Mouse (Mus musculus) spleen, adult 2 months (tissue): ENCODE results near the gene Nlrp6. TPM values are rescaled to one million over a fixed set of nuclear protein-coding genes. Genes with fewer than 3 reads are reported as not detected.
A peak's percentile ranks its signal among the peaks of the same experiment; 100 is the strongest.

Experiments used
- DNase-seq, 2 experiments: peaks; one replicate each; pipeline versions ENCODE4 v3.0.0 to v3.0.0-alpha.2; 2012 to 2021; ENCODE audit warnings: low spot score in 2 of 2, low read depth in 1 of 2
- H3K27ac ChIP-seq: fragments of 200-500 bp; 2 replicates; pipeline ENCODE4 v1.5.1; 2012; ENCODE audit warnings: low read length, inconsistent platforms; ENCODE audit not compliant: insufficient read depth
- H3K27me3 ChIP-seq: fragments of 200-500 bp; 2 replicates; pipeline ENCODE4 v1.6.1; 2012; ENCODE audit warnings: mild to moderate bottlenecking, moderate library complexity, low read length, inconsistent platforms; ENCODE audit not compliant: control insufficient read depth, insufficient read depth
- H3K36me3 ChIP-seq: fragments of 200-500 bp; 2 replicates; pipeline ENCODE4 v1.6.1; 2012; ENCODE audit warnings: mild to moderate bottlenecking, low read length, inconsistent platforms; ENCODE audit not compliant: control insufficient read depth, insufficient read depth
- H3K4me1 ChIP-seq: fragments of 200-500 bp; 2 replicates; pipeline ENCODE4 v1.6.1; 2011; ENCODE audit warnings: inconsistent platforms; ENCODE audit not compliant: control insufficient read depth, insufficient read depth, insufficient read length
- H3K4me3 ChIP-seq: fragments of 200-500 bp; 2 replicates; pipeline ENCODE4 v1.5.1; 2011; ENCODE audit warnings: mild to moderate bottlenecking, inconsistent platforms; ENCODE audit not compliant: insufficient read depth, insufficient read length; ENCODE audit errors: extremely low read depth
- CTCF ChIP-seq: fragments of 200-500 bp; IDR thresholded peaks from 2 replicates; pipeline ENCODE4 v1.5.1; 2011; ENCODE audit warnings: mild to moderate bottlenecking, inconsistent platforms; ENCODE audit not compliant: insufficient read depth, insufficient read length, insufficient replicate concordance; ENCODE audit errors: extremely low read depth
- POLR2A ChIP-seq: fragments of 200-500 bp; IDR thresholded peaks from 2 replicates; pipeline ENCODE4 v1.6.1; 2011; ENCODE audit warnings: low read depth, low read length, inconsistent platforms
- WGBS: fragments of 180-500 bp; shearing (Covaris S2); methylation state at CpG from one replicate; pipeline ENCODE4 v1.1.7; 2018; 5-methylcytosine and 5-hydroxymethylcytosine counted together
- polyA plus RNA-seq: library from polyadenylated mRNA; depleted of rRNA; stranded (reverse); fragments of >200 nt; gene quantifications from 2 replicates; pipeline ENCODE4 v1.2.3, GENCODE M21; 2012

Nlrp6 gene
- polyA plus RNA-seq, 1 experiment: 0.12 TPM

DNA sequence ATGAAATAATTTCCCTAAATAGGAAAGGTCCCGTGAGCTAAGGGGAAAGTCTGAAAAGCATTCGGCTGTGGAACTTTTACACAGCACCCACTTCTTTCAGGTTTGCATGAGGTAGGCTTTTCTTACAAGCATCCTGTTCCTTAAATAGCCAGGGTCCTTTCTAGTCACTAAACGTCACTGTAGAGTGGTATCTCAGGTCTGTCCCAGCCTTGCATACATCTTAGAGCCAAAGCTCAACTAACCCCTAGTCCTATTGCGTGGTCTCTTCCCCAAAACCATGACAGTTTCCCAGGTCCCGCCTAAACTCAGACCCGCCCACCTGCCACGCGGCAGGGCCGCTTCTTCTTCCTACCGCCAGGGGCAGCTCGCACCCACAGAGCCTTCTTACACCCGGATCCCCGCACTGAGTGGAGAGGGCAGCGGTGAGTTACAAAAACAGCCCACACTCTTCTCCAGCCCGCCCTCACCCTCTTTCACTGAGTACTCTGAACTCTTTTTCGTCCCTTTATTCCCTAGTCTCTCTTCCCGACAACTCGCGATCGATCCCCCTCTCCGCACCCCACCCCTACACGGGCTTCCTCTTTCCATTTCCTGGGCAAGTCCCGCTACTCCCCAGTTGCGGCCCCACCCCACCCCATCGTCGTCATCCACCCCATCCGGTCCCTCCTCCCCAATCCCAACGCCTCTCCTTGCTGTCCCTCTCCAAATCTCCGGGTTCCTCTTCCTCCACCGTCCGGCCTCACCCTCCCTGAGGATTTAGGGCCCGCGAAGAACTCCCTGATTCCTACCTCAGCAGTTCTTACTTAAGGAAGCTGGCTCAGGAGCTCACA lies 20.7 kb downstream of the Nlrp6 start, which contains the start of gene Pgghg:
TSS of gene Pgghg (plus strand) at position 170 of the 830 bp plus-strand sequence.
- Histone ChIP-seq H3K27me3 (no peaks in the 10 kb centered on the region), H3K36me3 (no peaks in the 10 kb centered on the region), H3K4me1 (peaks cover 9% of the 10 kb centered on the region; the same call in 1 of the 2 replicates), H3K4me3 (peak within 1 kb of the TSS; percentile 60), H3K27ac (peak within 1 kb of the TSS; percentile 89)
- peak; percentile 78 to 85 for DNase-seq
- peak; percentile 78 for TF ChIP-seq CTCF
- TF ChIP-seq POLR2A: peak; percentile 37; the same call in 1 of the 2 replicates
- under 1% methylated on average over 33 of the region's 33 CpGs for WGBS

GRCm38 (mm10) chr7:140942341-140942740 lies 21.6 kb downstream of the Nlrp6 start:
- Histone ChIP-seq H3K4me3 (peak overlapping the region; percentile 60; the same call in 1 of the 2 replicates), H3K36me3 (no peaks in the 10 kb centered on the region), H3K27me3 (no peaks in the 10 kb centered on the region), H3K4me1 (peaks cover 18% of the 10 kb centered on the region; the same call in 1 of the 2 replicates), H3K27ac (peak overlapping the region; percentile 89)
- TF ChIP-seq POLR2A (no peak), CTCF (no peak)
- 58% methylated on average over 9 of the region's 9 CpGs for WGBS
- no peak for DNase-seq

DNA sequence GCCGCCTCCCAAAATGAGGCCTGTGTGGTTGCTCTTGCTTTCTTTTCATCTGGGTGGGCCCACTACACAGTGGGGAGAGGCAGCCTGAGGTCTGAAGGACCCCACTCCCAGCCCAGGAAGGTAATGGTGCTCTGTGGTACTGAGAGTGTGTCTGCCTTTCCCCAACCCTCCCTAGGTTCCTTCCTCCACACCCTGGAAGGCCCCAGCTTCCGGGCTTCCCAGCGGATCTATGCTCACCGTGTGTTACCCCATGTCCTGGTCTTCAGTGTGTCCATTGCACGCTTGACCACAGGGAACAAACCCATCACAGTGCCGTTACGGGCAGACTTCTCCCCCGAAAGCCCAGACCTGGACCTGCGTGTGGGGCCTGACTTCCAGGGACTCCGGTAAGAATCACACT lies 22.1 kb downstream of the Nlrp6 start:
- Histone ChIP-seq H3K4me1 (peaks cover 22% of the 10 kb centered on the region; the same call in 1 of the 2 replicates), H3K4me3 (no peak overlapping the region), H3K27me3 (no peaks in the 10 kb centered on the region), H3K27ac (peak overlapping the region; percentile 89; the same call in 1 of the 2 replicates), H3K36me3 (no peaks in the 10 kb centered on the region)
- no peak for TF ChIP-seq POLR2A
- no peak for TF ChIP-seq CTCF
- 82% methylated on average over 10 of the region's 10 CpGs for WGBS
- DNase-seq: no peak

- no peak for DNase-seq
- TF ChIP-seq POLR2A (no peak), CTCF (no peak)
- H3K27me3 ChIP-seq: no peaks in the 10 kb centered on the region
- H3K27ac ChIP-seq: peak overlapping the region; percentile 89; the same call in 1 of the 2 replicates
- WGBS: 77% methylated on average over 4 of the region's 4 CpGs
- no peaks in the 10 kb centered on the region for H3K36me3 ChIP-seq
- H3K4me1 ChIP-seq: peaks cover 26% of the 10 kb centered on the region; the same call in 1 of the 2 replicates
- no peak overlapping the region for H3K4me3 ChIP-seq
Measured at GRCm38 (mm10) chr7:140943356-140943755, 22.7 kb downstream of the Nlrp6 start.

GRCm38 (mm10) chr7:140944236-140944635 lies 23.5 kb downstream of the Nlrp6 start:
- no peak for DNase-seq
- Histone ChIP-seq H3K27ac (no peak overlapping the region), H3K36me3 (no peaks in the 10 kb centered on the region), H3K27me3 (no peaks in the 10 kb centered on the region), H3K4me1 (peaks cover 26% of the 10 kb centered on the region; the same call in 1 of the 2 replicates), H3K4me3 (no peak overlapping the region)
- TF ChIP-seq CTCF (no peak), POLR2A (no peak)
- 93% methylated on average over 7 of the region's 7 CpGs for WGBS

DNA sequence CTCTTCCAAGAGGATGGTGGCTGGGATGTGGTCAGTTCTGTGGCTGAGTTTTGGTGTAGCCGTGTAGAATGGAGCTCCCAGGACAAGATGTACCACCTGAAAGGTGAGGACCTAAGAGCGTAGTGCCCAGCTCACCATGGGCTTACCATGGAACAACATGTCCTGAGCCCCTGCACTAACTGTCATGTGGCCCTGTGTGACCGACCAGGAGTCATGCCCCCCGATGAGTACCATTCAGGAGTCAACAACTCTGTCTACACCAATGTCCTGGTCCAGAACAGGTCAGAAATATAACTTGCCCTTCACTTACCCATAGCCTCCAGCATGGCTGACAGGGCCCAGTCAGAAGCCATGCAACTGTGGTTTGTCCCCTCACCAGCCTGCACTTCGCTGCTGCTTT lies 24.5 kb downstream of the Nlrp6 start:
- Histone ChIP-seq H3K36me3 (no peaks in the 10 kb centered on the region), H3K4me1 (peaks cover 26% of the 10 kb centered on the region; the same call in 1 of the 2 replicates), H3K4me3 (no peak overlapping the region), H3K27ac (no peak overlapping the region), H3K27me3 (no peaks in the 10 kb centered on the region)
- TF ChIP-seq CTCF (no peak), POLR2A (no peak)
- WGBS: 90% methylated on average over 5 of the region's 5 CpGs
- no peak for DNase-seq

GRCm38 (mm10) chr7:140946311-140946710 lies 25.6 kb downstream of the Nlrp6 start:
- DNase-seq: no peak
- TF ChIP-seq CTCF (no peak), POLR2A (no peak)
- Histone ChIP-seq H3K4me3 (no peak overlapping the region), H3K36me3 (no peaks in the 10 kb centered on the region), H3K27me3 (no peaks in the 10 kb centered on the region), H3K4me1 (peaks cover 26% of the 10 kb centered on the region; the same call in 1 of the 2 replicates), H3K27ac (peak overlapping the region; percentile 36)
- WGBS: 88% methylated on average over 10 of the region's 10 CpGs
